In the genomic region with DNA sequence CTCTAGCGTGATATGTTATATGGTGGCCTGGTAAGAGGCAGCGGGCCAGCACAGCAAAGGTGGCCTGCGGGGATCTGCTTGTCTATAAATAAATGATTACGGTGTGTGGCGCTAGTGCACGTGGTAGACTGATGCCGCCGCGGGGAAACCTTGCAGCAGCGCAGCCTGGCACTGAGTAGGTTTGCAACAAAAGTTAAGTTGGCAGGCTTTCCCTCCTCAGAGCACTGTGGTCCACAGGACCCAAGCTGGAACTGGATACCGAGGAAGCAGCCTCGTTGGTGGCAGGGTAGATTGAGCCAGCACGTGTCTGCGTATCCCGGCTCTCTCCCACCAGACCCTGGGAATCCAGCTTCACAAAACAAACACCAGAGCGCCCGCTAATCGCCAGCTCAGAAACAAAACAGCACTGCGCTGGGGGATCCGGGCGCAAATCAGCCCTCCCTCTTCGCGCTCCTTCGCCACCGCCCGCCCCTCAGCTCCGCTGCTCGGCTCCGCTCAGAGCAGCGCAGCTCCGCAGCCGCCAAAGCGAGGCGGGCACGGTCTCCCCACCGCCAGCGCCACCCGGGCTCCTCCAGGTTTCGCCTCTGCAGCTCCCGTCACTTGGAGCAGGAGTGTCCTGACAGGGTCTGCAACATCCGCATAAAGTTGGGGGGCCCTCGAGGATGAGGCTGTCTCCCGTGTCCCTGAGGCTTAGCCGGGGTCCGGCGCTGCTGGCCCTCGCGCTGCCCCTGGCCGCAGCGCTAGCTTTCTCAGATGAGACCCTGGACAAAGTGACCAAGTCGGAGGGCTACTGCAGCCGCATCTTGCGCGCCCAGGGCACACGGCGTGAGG, we compare ENCODE assay signal across 8 mouse cellular contexts. TPM values are rescaled to one million over a fixed set of nuclear protein-coding genes. Genes with fewer than 3 reads are reported as not detected.
DNase-seq lines count a peak whose midpoint lies in the region; ATAC-seq and TF ChIP-seq lines count a peak whose summit lies in the region.

A gene (plus strand): TSS at position 332 of the 831 bp plus-strand sequence.

- H3K9me3 ChIP-seq in hindbrain, embryonic 15.5 days = no peaks in the 10 kb centered on the region

- peak within 1 kb of the TSS; percentile 61 for H3K9ac ChIP-seq in hindbrain, embryonic 15.5 days

- intact Hi-C loops in left cerebral cortex, postnatal 4 days (cut with DNase I) = loop anchor here (10.0 kb wide), 1 partner anchor 109 kb away; no protein-coding TSS in a partner anchor

- H3K36me3 ChIP-seq in hindbrain, embryonic 15.5 days = no peaks in the 10 kb centered on the region

- H3K4me3 ChIP-seq in cortical plate, adult 2 months (ENCODE audit: insufficient read depth, low read length) = peak within 1 kb of the TSS; percentile 43
- H3K4me3 ChIP-seq in hindbrain, embryonic 15.5 days = peak within 1 kb of the TSS; percentile 55

- peak within 1 kb of the TSS; percentile 98 for H3K4me2 ChIP-seq in hindbrain, embryonic 15.5 days

- DNase-seq in adrenal gland, postnatal 14 days = peak; percentile 33
- DNase-seq in gastrocnemius, postnatal 10 days = peak; percentile 41
- DNase-seq in left cerebral cortex, postnatal 4 days = peak; percentile 63
- DNase-seq in right cerebral cortex, postnatal 4 days = peak; percentile 69

- ATAC-seq in hindbrain, embryonic 15.5 days (ENCODE audit: low FRiP score, low read depth) = peak; percentile 93
- 0 out of 2 replicates have a peak, but pooled peaks have one; percentile 37 for ATAC-seq in megakaryocyte-erythroid progenitor cell, adult 5-6 weeks (replicated peaks; ENCODE audit: low FRiP score, low TSS enrichment, poor library complexity, severe bottlenecking)
- ATAC-seq in activated CD4-positive, CD25-positive, alpha-beta regulatory T cell, adult 4 months = no peak

- TF ChIP-seq CTCF in cortical plate, adult 2 months (IDR thresholded peaks at IDR 0.05; ENCODE audit: extremely low read depth, insufficient read depth, low read length) = no peak

- H3K27me3 ChIP-seq in hindbrain, embryonic 15.5 days = peaks cover 15% of the 10 kb centered on the region; the same call in 1 of the 2 replicates

- no peak for TF ChIP-seq POLR2A in cortical plate, adult 2 months (IDR thresholded peaks at IDR 0.05; ENCODE audit: extremely low read depth, insufficient read depth, low read length)

- H3K27ac ChIP-seq in cortical plate, adult 2 months (ENCODE audit: insufficient read depth, low read length) = no peak within 1 kb of the TSS; the same call in 1 of the 2 replicates
- H3K27ac ChIP-seq in hindbrain, embryonic 15.5 days (replicated peaks) = peak within 1 kb of the TSS; percentile 68

- WGBS in hindbrain, embryonic 15.5 days = under 1% methylated on average over 54 of the region's 56 CpGs

- no peaks in the 10 kb centered on the region for H3K4me1 ChIP-seq in cortical plate, adult 2 months (ENCODE audit: control insufficient read depth, insufficient read depth, low read length)
- H3K4me1 ChIP-seq in hindbrain, embryonic 15.5 days (replicated peaks) = peaks cover 32% of the 10 kb centered on the region

RNA-seq across cellular contexts. Expression of the gene that starts here (rescaled TPM):
- total RNA-seq in adrenal gland, postnatal 14 days (2021) = 9.9 and 14.5 TPM in 2 replicates
- 21.5 and 22.1 TPM in 2 replicates for polyA plus RNA-seq in cortical plate, adult 2 months (2012; rRNA removed)
- 1 to 10 TPM; 5.1 to 5.6 TPM for total RNA-seq in gastrocnemius, postnatal 10 days (2021)
- 67.1 and 73.6 TPM in 2 replicates for polyA plus RNA-seq in hindbrain, embryonic 15.5 days (2015; fragmentation: Nextera tagmentation; extraction: Ambion mirVana)
- 10 to 100 TPM; 35.7 to 38.3 TPM for total RNA-seq in left cerebral cortex, postnatal 4 days (2021)
- total RNA-seq in megakaryocyte-erythroid progenitor cell, adult 5-6 weeks (2014; fragmentation: Nextera tagmentation) = not detected in 2 replicates
- not detected in 2 replicates for total RNA-seq in megakaryocyte-erythroid progenitor cell, adult 5-6 weeks (2017)
- 1 to 10 TPM in 1 of 2 experiments, under 1 TPM in 1; 0.99 to 1.8 TPM for polyA plus RNA-seq in activated CD4-positive, CD25-positive, alpha-beta regulatory T cell, adult 4 months (2017; shearing (Covaris generic))

Comparison
In these comparisons a context has a peak if more than half of its experiments do, and no peak if none do; other contexts are left out.
1. RNA of the gene that starts here (total RNA-seq): 35.7 to 38.3 TPM in left cerebral cortex, postnatal 4 days, 9.9 to 14.5 TPM in adrenal gland, postnatal 14 days and 5.1 to 5.6 TPM in gastrocnemius, postnatal 10 days; not detected in megakaryocyte-erythroid progenitor cell, adult 5-6 weeks; every median in the first group is over 4 times any median in the second.
2. Peak in ATAC-seq in megakaryocyte-erythroid progenitor cell, adult 5-6 weeks; RNA of the gene not detected or under 1 TPM.
3. Peak in every context shown above with its lines, with median percentiles within 50 percentile points of each other: DNase-seq.